Mouse (Mus musculus) midbrain, embryonic 10.5 days (tissue): ENCODE results near the gene Gria1. TPM values are rescaled to one million over a fixed set of nuclear protein-coding genes. Genes with fewer than 3 reads are reported as not detected.

ENCODE experiments used
- DNase-seq: peaks from one replicate; pipeline ENCODE4 v3.0.0-alpha.2; 2017; ENCODE audit warnings: low spot score
- H3K27ac ChIP-seq: fragments of 300-500 bp; sonication (generic); replicated peaks from 2 replicates; pipeline ENCODE4 v1.5.1; 2016; ENCODE audit warnings: mild to moderate bottlenecking
- H3K27me3 ChIP-seq: fragments of 300-500 bp; sonication (generic); 2 replicates; pipeline ENCODE4 v1.6.1; 2016; ENCODE audit warnings: low read depth, mild to moderate bottlenecking; ENCODE audit not compliant: poor library complexity, severe bottlenecking
- H3K36me3 ChIP-seq: fragments of 300-500 bp; sonication (generic); 2 replicates; pipeline ENCODE4 v1.6.1; 2016; ENCODE audit warnings: mild to moderate bottlenecking, moderate library complexity
- H3K4me1 ChIP-seq: fragments of 300-500 bp; sonication (generic); 2 replicates; pipeline ENCODE4 v1.6.1; 2016
- H3K4me3 ChIP-seq: fragments of 300-500 bp; sonication (generic); 2 replicates; pipeline ENCODE4 v1.5.1; 2016; ENCODE audit warnings: mild to moderate bottlenecking, moderate library complexity
- H3K9me3 ChIP-seq: fragments of 300-500 bp; sonication (generic); replicated peaks from 2 replicates; pipeline ENCODE4 v1.6.1; 2016; ENCODE audit warnings: mild to moderate bottlenecking
- WGBS: fragments of 180-500 bp; shearing (Covaris S2); methylation state at CpG from one replicate; pipeline ENCODE4 v1.1.7; 2016; 5-methylcytosine and 5-hydroxymethylcytosine counted together
- polyA plus RNA-seq: library from polyadenylated mRNA; unstranded; fragments of >200 nt; fragmentation: Nextera tagmentation; extraction: Ambion mirVana; gene quantifications from 2 replicates; pipeline ENCODE4 v1.2.1, GENCODE M21; 2016

Gria1 gene
- polyA plus RNA-seq, 1 experiment from 2014 or later = 0.57 TPM

DNA sequence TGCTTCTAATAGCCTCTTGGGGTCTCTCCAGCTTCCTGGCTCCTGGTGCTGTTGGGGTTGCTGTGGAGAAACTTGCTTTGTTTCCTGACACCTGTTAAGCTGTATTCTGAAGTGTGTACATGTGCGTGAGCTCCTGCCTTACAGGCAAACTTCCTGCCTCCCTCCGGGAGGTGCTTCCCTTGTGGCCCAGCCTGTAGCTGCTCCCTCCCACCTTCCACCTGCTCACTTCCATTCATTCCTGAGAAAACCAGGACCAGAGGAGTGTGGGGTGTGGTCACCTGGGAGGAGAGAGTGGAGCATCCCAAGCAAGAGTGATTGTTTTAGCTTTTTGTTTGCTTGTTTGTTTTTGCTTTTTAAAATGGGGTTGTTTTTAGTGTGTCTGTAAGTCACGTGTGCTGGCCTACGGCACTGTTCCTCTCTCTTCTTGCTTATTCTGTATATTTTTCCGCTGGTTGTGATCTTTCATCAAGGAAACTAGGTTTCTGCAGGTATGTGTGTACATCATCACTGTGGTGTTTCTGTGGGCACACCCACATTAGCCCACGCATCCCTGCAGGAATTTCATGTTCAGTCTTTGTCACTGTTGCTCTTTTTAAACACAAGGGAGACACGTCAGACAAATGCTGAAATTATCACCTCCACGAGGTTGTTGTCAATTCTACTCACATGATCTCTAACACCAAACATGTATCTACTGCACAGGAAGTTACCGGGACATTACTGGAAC lies 2.4 kb downstream of the Gria1 start:
- peaks cover 36% of the 10 kb centered on the region for H3K4me1 ChIP-seq
- H3K27me3 ChIP-seq = peaks cover 42% of the 10 kb centered on the region
- 76% methylated on average over 9 of the region's 9 CpGs for WGBS
- H3K9me3 ChIP-seq = no peaks in the 10 kb centered on the region
- no peak overlapping the region for H3K27ac ChIP-seq
- H3K36me3 ChIP-seq = no peaks in the 10 kb centered on the region
- H3K4me3 ChIP-seq = no peak overlapping the region
- no peak for DNase-seq

DNA sequence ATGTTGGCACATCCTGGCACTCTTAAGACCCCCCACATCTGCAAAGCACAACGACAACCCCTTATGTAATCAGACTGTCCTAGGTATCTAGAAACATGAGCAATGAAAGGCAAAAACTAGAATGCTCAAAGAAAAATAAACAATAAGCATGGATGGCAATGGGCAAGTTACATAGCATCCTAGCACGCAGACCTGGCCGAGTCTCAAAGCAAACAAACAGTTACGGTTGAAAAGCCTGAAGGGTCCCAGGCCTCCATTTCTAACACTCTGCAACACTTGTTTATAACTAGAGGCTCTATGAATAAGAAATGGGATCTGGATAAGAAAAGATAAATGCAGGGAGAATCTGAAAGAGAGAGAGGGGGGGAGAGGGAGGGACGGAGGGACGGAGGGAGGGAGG lies 3.2 kb downstream of the Gria1 start:
- H3K9me3 ChIP-seq = no peaks in the 10 kb centered on the region
- peaks cover 32% of the 10 kb centered on the region for H3K4me1 ChIP-seq
- no peak overlapping the region for H3K4me3 ChIP-seq
- H3K36me3 ChIP-seq = no peaks in the 10 kb centered on the region
- H3K27ac ChIP-seq = no peak overlapping the region
- peaks cover 38% of the 10 kb centered on the region for H3K27me3 ChIP-seq
- WGBS = 61% methylated on average over 6 of the region's 6 CpGs
- no peak for DNase-seq

- Histone ChIP-seq H3K4me3 (no peak overlapping the region), H3K9me3 (no peaks in the 10 kb centered on the region), H3K27me3 (peaks cover 2% of the 10 kb centered on the region), H3K36me3 (no peaks in the 10 kb centered on the region), H3K27ac (no peak overlapping the region), H3K4me1 (peaks cover 11% of the 10 kb centered on the region)
- no peak for DNase-seq
- 78% methylated on average over 4 of the region's 4 CpGs for WGBS
Measured at GRCm38 (mm10) chr11:57018536-57018935, 7.3 kb downstream of the Gria1 start.

DNA sequence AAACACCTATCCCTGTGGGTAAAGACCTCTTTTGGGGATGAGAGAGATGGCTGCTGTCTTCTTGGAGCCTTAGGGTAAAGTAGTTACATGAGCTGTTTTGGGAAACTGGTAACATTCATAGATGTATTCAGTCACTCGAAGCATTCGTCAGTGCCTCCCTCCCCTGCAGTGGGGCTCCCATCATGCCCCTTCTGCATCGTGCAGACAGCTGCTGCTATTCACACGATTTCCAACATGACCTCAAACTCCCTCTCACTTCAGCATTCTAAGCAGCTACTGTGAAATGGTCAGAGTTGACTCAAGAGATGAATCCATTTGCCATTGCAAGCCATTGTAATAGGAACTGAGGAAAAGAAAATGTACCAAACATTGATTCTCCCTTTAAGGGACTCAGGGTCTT lies 11.2 kb downstream of the Gria1 start:
- Histone ChIP-seq H3K9me3 (no peaks in the 10 kb centered on the region), H3K4me3 (no peak overlapping the region), H3K4me1 (peaks cover 11% of the 10 kb centered on the region), H3K36me3 (no peaks in the 10 kb centered on the region), H3K27me3 (no peaks in the 10 kb centered on the region), H3K27ac (no peak overlapping the region)
- WGBS = 78% methylated on average over 4 of the region's 4 CpGs
- DNase-seq = no peak

GRCm38 (mm10) chr11:57030448-57030847 lies 19.3 kb downstream of the Gria1 start:
- Histone ChIP-seq H3K4me1 (no peaks in the 10 kb centered on the region), H3K27me3 (no peaks in the 10 kb centered on the region), H3K4me3 (no peak overlapping the region), H3K36me3 (no peaks in the 10 kb centered on the region), H3K27ac (no peak overlapping the region), H3K9me3 (no peaks in the 10 kb centered on the region)
- no peak for DNase-seq
- 78% methylated on average over 5 of the region's 5 CpGs for WGBS

- Histone ChIP-seq H3K36me3 (no peaks in the 10 kb centered on the region), H3K9me3 (no peaks in the 10 kb centered on the region), H3K27ac (no peak overlapping the region), H3K4me1 (0 out of 2 replicates have a peak, but pooled peaks cover 2% of the 10 kb centered on the region), H3K4me3 (no peak overlapping the region), H3K27me3 (no peaks in the 10 kb centered on the region)
- DNase-seq = no peak
- 67% methylated on average over 7 of the region's 7 CpGs for WGBS
Measured at GRCm38 (mm10) chr11:57038807-57039206, 27.6 kb downstream of the Gria1 start.

- no peak overlapping the region for H3K4me3 ChIP-seq
Measured at GRCm38 (mm10) chr11:57039306-57039705, 28.1 kb downstream of the Gria1 start.

GRCm38 (mm10) chr11:57042057-57042456 lies 30.9 kb downstream of the Gria1 start:
- 89% methylated on average over 3 of the region's 3 CpGs for WGBS
- Histone ChIP-seq H3K27me3 (no peaks in the 10 kb centered on the region), H3K4me1 (peaks cover 12% of the 10 kb centered on the region), H3K36me3 (no peaks in the 10 kb centered on the region), H3K4me3 (no peak overlapping the region), H3K27ac (no peak overlapping the region), H3K9me3 (no peaks in the 10 kb centered on the region)
- no peak for DNase-seq

More at GRCm38 (mm10) chr11:57039306-57039705, 28.1 kb downstream of the Gria1 start:
- DNase-seq = no peak
- Histone ChIP-seq H3K36me3 (no peaks in the 10 kb centered on the region), H3K27me3 (no peaks in the 10 kb centered on the region), H3K9me3 (no peaks in the 10 kb centered on the region), H3K4me1 (peaks cover 6% of the 10 kb centered on the region), H3K27ac (no peak overlapping the region)
- WGBS = 88% methylated on average over 8 of the region's 8 CpGs

- no peak for DNase-seq
- Histone ChIP-seq H3K36me3 (no peaks in the 10 kb centered on the region), H3K27me3 (no peaks in the 10 kb centered on the region), H3K27ac (no peak overlapping the region), H3K4me3 (no peak overlapping the region), H3K4me1 (peaks cover 10% of the 10 kb centered on the region), H3K9me3 (no peaks in the 10 kb centered on the region)
- WGBS = 69% methylated on average over 5 of the region's 5 CpGs
Measured at GRCm38 (mm10) chr11:57044146-57044545, 33.0 kb downstream of the Gria1 start.

- no peaks in the 10 kb centered on the region for H3K36me3 ChIP-seq
- no peaks in the 10 kb centered on the region for H3K27me3 ChIP-seq
- no peak overlapping the region for H3K4me3 ChIP-seq
- no peak overlapping the region for H3K27ac ChIP-seq
- DNase-seq = no peak
- peaks cover 4% of the 10 kb centered on the region; the same call in 1 of the 2 replicates for H3K4me1 ChIP-seq
- no peaks in the 10 kb centered on the region for H3K9me3 ChIP-seq
- 86% methylated on average over 6 of the region's 6 CpGs for WGBS
Measured at GRCm38 (mm10) chr11:57051666-57052562, 40.7 kb downstream of the Gria1 start.

DNA sequence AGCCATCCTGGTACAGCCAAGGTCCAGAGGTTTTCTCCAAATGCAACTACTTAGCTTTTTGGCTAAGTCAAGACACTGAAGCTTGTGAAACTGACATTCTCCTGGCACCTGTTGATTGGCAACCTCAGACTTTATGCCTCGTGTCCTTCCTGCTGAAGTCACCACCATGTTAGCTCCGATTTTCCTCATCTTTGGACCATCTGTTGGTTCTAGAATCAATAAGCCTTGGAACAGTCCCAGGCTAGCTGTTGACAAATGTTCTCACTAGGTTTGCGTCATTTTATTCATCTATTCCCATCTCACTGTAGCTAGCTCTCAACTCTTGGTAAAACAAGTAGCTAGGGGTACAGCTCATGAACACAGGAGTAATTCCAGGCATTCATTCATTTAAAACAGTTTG lies 51.3 kb downstream of the Gria1 start:
- H3K9me3 ChIP-seq = no peaks in the 10 kb centered on the region
- no peaks in the 10 kb centered on the region for H3K36me3 ChIP-seq
- 92% methylated on average over 3 of the region's 3 CpGs for WGBS
- no peaks in the 10 kb centered on the region for H3K27me3 ChIP-seq
- H3K4me3 ChIP-seq = no peak overlapping the region
- H3K4me1 ChIP-seq = no peaks in the 10 kb centered on the region
- DNase-seq = no peak
- no peak overlapping the region for H3K27ac ChIP-seq

- no peak for DNase-seq
- Histone ChIP-seq H3K27ac (no peak overlapping the region), H3K4me1 (0 out of 2 replicates have a peak, but pooled peaks cover 8% of the 10 kb centered on the region), H3K4me3 (no peak overlapping the region), H3K9me3 (no peaks in the 10 kb centered on the region), H3K36me3 (no peaks in the 10 kb centered on the region), H3K27me3 (no peaks in the 10 kb centered on the region)
- WGBS = 87% methylated on average over 8 of the region's 8 CpGs
Measured at GRCm38 (mm10) chr11:57070196-57070901, 59.2 kb downstream of the Gria1 start.
